Mouse (Mus musculus): ENCODE measurements around the gene Plekha7. TPM values are rescaled to one million over a fixed set of nuclear protein-coding genes. Genes with fewer than 3 reads are reported as not detected.

Plekha7 gene
- polyA plus RNA-seq, 1 experiment from 2014 or later, result 7.0 TPM

- H3K4me2 ChIP-seq (ENCODE audit: low read length), result no peak overlapping the region
Measured at GRCm38 (mm10) chr7:116224543-116224942, 83.6 kb downstream of the Plekha7 start.

GRCm38 (mm10) chr7:116223010-116223783, 85.0 kb downstream of the Plekha7 start:
- WGBS, result 23% methylated on average over 14 of the region's 14 CpGs
- no peak for DNase-seq
- H3K4me2 ChIP-seq (ENCODE audit: low read length), result no peak overlapping the region
- H3K4me1 ChIP-seq (ENCODE audit: control insufficient read depth, insufficient read depth, low read length), result peaks cover 11% of the 10 kb centered on the region; the same call in 1 of the 2 replicates
- H3K27me3 ChIP-seq (ENCODE audit: control insufficient read depth, insufficient read depth, low read length), result no peaks in the 10 kb centered on the region
- H3K36me3 ChIP-seq (ENCODE audit: control insufficient read depth, insufficient read depth, low read length), result no peaks in the 10 kb centered on the region
- H3K4me3 ChIP-seq (replicated peaks; ENCODE audit: low read depth, low read length), result no peak overlapping the region
- H3K9ac ChIP-seq (replicated peaks; ENCODE audit: low read length), result no peak overlapping the region
- no peaks in the 10 kb centered on the region for H3K9me3 ChIP-seq (ENCODE audit: control insufficient read depth, low read length)
- no peak; the same call in 1 of the 2 replicates for ATAC-seq (ENCODE audit: low FRiP score, low TSS enrichment)
- 0 out of 2 replicates have a peak overlapping the region, but pooled peaks have one; percentile 32 for H3K27ac ChIP-seq (replicated peaks; ENCODE audit: low read depth, low read length)

More at GRCm38 (mm10) chr7:116224543-116224942, 83.6 kb downstream of the Plekha7 start:
- H3K9ac ChIP-seq (replicated peaks; ENCODE audit: low read length), result no peak overlapping the region
- H3K27ac ChIP-seq (replicated peaks; ENCODE audit: low read depth, low read length), result no peak overlapping the region
- no peaks in the 10 kb centered on the region for H3K27me3 ChIP-seq (ENCODE audit: control insufficient read depth, insufficient read depth, low read length)
- no peaks in the 10 kb centered on the region for H3K9me3 ChIP-seq (ENCODE audit: control insufficient read depth, low read length)
- no peak for ATAC-seq (ENCODE audit: low FRiP score, low TSS enrichment)
- no peaks in the 10 kb centered on the region for H3K36me3 ChIP-seq (ENCODE audit: control insufficient read depth, insufficient read depth, low read length)
- H3K4me1 ChIP-seq (ENCODE audit: control insufficient read depth, insufficient read depth, low read length), result peaks cover 11% of the 10 kb centered on the region; the same call in 1 of the 2 replicates
- H3K4me3 ChIP-seq (replicated peaks; ENCODE audit: low read depth, low read length), result no peak overlapping the region
- no peak for DNase-seq
- 81% methylated on average over 2 of the region's 2 CpGs for WGBS

DNA sequence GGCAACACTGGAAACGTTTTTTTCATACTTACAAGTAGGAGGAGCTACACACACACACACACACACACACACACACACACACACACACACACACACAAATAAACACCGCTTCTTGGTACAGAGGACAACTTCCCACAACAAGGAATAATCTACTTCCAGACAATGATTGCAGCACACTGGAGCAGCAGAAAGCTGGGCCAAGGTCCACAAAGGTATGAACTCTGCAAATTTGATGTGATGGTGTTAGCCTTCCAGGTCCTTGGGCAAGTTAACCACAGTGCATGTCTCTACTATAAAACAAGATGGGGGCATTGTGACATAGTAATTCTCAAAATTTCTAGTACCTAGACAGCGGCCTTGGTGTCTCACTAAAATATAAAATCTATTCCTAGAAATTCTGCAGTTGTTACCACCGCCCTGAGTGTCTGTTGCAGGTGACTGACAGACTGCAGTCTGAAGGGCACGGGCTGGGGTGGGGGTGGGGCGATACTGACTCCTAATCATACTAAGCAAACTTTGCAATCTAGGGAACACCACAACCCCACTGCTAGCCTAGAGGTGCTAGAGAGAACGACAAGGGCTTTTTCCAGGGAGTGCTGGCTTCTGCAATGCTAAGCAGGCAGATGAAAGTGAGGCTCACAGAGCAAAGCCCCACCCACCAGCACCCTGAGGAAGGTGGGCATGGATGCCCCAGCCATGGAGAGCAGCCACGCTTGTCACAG, 85.7 kb downstream of the Plekha7 start:
- Histone ChIP-seq H3K9ac (replicated peaks; ENCODE audit: low read length) (no peak overlapping the region), H3K4me2 (ENCODE audit: low read length) (no peak overlapping the region), H3K27ac (replicated peaks; ENCODE audit: low read depth, low read length) (no peak overlapping the region), H3K27me3 (ENCODE audit: control insufficient read depth, insufficient read depth, low read length) (no peaks in the 10 kb centered on the region), H3K4me3 (replicated peaks; ENCODE audit: low read depth, low read length) (no peak overlapping the region), H3K36me3 (ENCODE audit: control insufficient read depth, insufficient read depth, low read length) (no peaks in the 10 kb centered on the region), H3K4me1 (ENCODE audit: control insufficient read depth, insufficient read depth, low read length) (peaks cover 11% of the 10 kb centered on the region; the same call in 1 of the 2 replicates), H3K9me3 (ENCODE audit: control insufficient read depth, low read length) (no peaks in the 10 kb centered on the region)
- WGBS, result 55% methylated on average over 8 of the region's 8 CpGs
- ATAC-seq (ENCODE audit: low FRiP score, low TSS enrichment) (peak; percentile 48; the same call in 1 of the 2 replicates), DNase-seq (no peak)

DNA sequence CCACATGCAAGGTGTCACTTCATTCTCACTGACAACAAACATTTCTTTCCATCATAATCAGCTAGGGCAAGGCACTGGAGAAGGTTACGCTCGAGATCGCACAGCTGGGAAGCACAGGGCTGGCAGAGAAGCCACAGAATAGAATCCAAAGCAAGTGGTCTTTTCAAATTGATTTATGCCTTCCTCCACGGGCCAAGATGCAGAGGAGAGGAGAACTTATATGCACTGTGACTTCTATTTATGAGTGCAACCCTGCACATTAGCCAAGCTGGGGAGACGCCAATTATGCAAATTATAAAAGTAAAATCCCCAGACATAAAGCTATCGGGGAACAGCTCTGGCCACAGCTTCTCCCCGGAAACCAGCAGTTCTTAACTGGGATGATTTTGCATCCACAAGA, 86.3 kb downstream of the Plekha7 start:
- no peak overlapping the region for H3K4me3 ChIP-seq (replicated peaks; ENCODE audit: low read depth, low read length)
- DNase-seq, result peak; percentile 48
- no peak overlapping the region for H3K9ac ChIP-seq (replicated peaks; ENCODE audit: low read length)
- peaks cover 11% of the 10 kb centered on the region; the same call in 1 of the 2 replicates for H3K4me1 ChIP-seq (ENCODE audit: control insufficient read depth, insufficient read depth, low read length)
- H3K4me2 ChIP-seq (ENCODE audit: low read length), result no peak overlapping the region
- no peaks in the 10 kb centered on the region for H3K9me3 ChIP-seq (ENCODE audit: control insufficient read depth, low read length)
- 35% methylated on average over 7 of the region's 7 CpGs for WGBS
- H3K27me3 ChIP-seq (ENCODE audit: control insufficient read depth, insufficient read depth, low read length), result no peaks in the 10 kb centered on the region
- no peaks in the 10 kb centered on the region for H3K36me3 ChIP-seq (ENCODE audit: control insufficient read depth, insufficient read depth, low read length)
- ATAC-seq (ENCODE audit: low FRiP score, low TSS enrichment), result no peak
- H3K27ac ChIP-seq (replicated peaks; ENCODE audit: low read depth, low read length), result no peak overlapping the region

DNA sequence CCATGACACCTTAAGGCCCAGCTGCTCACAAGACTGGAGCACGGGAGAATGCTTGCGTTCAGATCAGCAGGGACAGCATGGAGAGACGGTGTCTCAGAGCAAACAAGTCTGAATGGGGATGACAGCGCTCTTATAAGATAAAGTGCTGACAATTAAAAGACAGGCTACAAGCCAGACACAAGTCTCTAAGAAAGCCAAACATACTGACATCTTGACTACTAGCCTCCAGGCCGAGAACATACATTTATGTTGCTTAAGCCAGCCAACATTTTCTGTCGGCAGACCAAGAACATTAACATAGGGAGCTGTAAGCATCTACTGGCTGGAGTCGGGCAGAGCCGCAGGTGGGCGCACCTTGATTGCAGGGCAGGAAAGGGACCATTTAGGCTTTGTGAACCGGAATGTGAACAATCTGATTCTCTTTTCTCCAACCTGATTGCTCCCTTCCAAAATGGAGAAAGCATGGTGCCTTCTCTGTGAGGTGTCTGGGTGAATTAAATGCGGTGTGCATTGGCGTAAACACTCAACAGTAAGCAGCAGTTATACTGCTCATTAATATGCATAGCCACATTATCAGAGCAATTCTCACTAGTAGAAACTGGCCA, 88.0 kb downstream of the Plekha7 start:
- no peak for ATAC-seq (ENCODE audit: low FRiP score, low TSS enrichment)
- peaks cover 3% of the 10 kb centered on the region; the same call in 1 of the 2 replicates for H3K9me3 ChIP-seq (ENCODE audit: control insufficient read depth, low read length)
- peaks cover 11% of the 10 kb centered on the region; the same call in 1 of the 2 replicates for H3K4me1 ChIP-seq (ENCODE audit: control insufficient read depth, insufficient read depth, low read length)
- no peak for DNase-seq
- H3K4me3 ChIP-seq (replicated peaks; ENCODE audit: low read depth, low read length), result no peak overlapping the region
- H3K36me3 ChIP-seq (ENCODE audit: control insufficient read depth, insufficient read depth, low read length), result no peaks in the 10 kb centered on the region
- no peak overlapping the region for H3K27ac ChIP-seq (replicated peaks; ENCODE audit: low read depth, low read length)
- 89% methylated on average over 12 of the region's 12 CpGs for whole genome bisulfite sequencing
- no peak overlapping the region for H3K4me2 ChIP-seq (ENCODE audit: low read length)
- no peak overlapping the region for H3K9ac ChIP-seq (replicated peaks; ENCODE audit: low read length)
- no peaks in the 10 kb centered on the region for H3K27me3 ChIP-seq (ENCODE audit: control insufficient read depth, insufficient read depth, low read length)

DNA sequence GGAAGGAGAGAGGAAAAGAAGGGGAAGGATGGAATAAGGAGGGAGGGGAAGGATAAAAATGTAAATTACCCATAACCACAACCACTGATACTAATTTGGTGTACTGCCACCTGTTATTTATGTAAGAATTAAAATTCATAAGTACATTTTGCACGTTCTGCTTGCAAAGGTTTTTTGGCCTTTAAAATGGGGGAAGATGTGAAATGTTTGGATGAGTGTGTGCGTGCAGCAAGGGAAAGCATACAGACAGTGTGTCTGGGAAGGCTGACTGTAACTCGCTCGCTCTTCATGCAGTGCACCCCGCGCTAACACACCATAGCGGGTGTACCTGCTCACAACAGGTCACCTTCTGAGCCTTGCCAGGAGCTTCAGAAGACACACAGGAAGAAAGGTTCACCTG, 90.4 kb downstream of the Plekha7 start:
- H3K36me3 ChIP-seq (ENCODE audit: control insufficient read depth, insufficient read depth, low read length), result no peaks in the 10 kb centered on the region
- no peaks in the 10 kb centered on the region for H3K27me3 ChIP-seq (ENCODE audit: control insufficient read depth, insufficient read depth, low read length)
- no peak overlapping the region for H3K27ac ChIP-seq (replicated peaks; ENCODE audit: low read depth, low read length)
- ATAC-seq (ENCODE audit: low FRiP score, low TSS enrichment) (no peak), DNase-seq (no peak)
- peaks cover 4% of the 10 kb centered on the region; the same call in 1 of the 2 replicates for H3K4me1 ChIP-seq (ENCODE audit: control insufficient read depth, insufficient read depth, low read length)
- WGBS, result 95% methylated on average over 7 of the region's 7 CpGs
- H3K4me3 ChIP-seq (replicated peaks; ENCODE audit: low read depth, low read length), result no peak overlapping the region
- H3K4me2 ChIP-seq (ENCODE audit: low read length), result no peak overlapping the region
- peaks cover 3% of the 10 kb centered on the region; the same call in 1 of the 2 replicates for H3K9me3 ChIP-seq (ENCODE audit: control insufficient read depth, low read length)
- H3K9ac ChIP-seq (replicated peaks; ENCODE audit: low read length), result no peak overlapping the region

GRCm38 (mm10) chr7:116211904-116212303, 96.3 kb downstream of the Plekha7 start:
- Histone ChIP-seq H3K4me1 (ENCODE audit: control insufficient read depth, insufficient read depth, low read length) (peaks cover 34% of the 10 kb centered on the region), H3K36me3 (ENCODE audit: control insufficient read depth, insufficient read depth, low read length) (no peaks in the 10 kb centered on the region), H3K4me3 (replicated peaks; ENCODE audit: low read depth, low read length) (no peak overlapping the region), H3K9ac (replicated peaks; ENCODE audit: low read length) (no peak overlapping the region), H3K4me2 (ENCODE audit: low read length) (no peak overlapping the region), H3K9me3 (ENCODE audit: control insufficient read depth, low read length) (peaks cover 3% of the 10 kb centered on the region; the same call in 1 of the 2 replicates), H3K27me3 (ENCODE audit: control insufficient read depth, insufficient read depth, low read length) (no peaks in the 10 kb centered on the region), H3K27ac (replicated peaks; ENCODE audit: low read depth, low read length) (peak overlapping the region; percentile 20; the same call in 1 of the 2 replicates)
- 21% methylated on average over 9 of the region's 9 CpGs for WGBS
- ATAC-seq (ENCODE audit: low FRiP score, low TSS enrichment) (no peak), DNase-seq (peak; percentile 46)

DNA sequence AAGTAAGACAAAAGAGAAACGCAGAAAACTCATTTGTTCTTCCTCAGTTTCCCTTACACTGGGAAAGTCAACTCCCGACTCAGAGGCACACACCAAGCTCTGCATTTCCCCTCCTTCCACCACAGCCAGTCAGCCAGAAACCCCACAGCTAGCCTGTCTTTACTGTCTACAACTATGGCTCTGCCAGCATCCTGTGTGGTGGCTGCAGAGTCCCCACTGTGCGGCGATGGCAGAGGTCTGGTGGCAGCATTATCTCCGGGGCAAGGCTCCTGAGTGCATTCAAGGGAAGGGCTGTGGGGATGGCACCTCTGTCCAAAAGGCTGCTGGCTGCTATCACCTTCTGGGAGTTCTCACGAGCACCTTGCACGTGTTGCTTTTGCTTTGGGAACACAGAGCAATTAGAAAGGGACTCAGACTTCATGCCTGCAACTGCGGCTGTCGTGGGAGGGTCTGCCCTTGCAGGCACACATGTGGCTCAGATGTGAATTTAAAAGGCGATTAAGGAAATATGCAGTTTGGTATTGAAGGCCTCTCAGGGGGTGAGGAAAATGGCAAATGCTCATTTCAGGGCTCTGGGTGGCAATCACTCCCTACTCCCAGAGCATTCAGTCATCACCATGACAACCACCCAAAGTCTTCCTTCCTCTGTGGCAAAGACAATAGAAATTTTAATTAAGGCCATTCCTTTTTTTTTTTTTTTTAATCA, 98.1 kb downstream of the Plekha7 start:
- Histone ChIP-seq H3K27me3 (ENCODE audit: control insufficient read depth, insufficient read depth, low read length) (no peaks in the 10 kb centered on the region), H3K36me3 (ENCODE audit: control insufficient read depth, insufficient read depth, low read length) (no peaks in the 10 kb centered on the region), H3K9ac (replicated peaks; ENCODE audit: low read length) (no peak overlapping the region), H3K4me3 (replicated peaks; ENCODE audit: low read depth, low read length) (no peak overlapping the region), H3K4me2 (ENCODE audit: low read length) (peak overlapping the region; percentile 32), H3K4me1 (ENCODE audit: control insufficient read depth, insufficient read depth, low read length) (peaks cover 34% of the 10 kb centered on the region), H3K27ac (replicated peaks; ENCODE audit: low read depth, low read length) (peak overlapping the region; percentile 74), H3K9me3 (ENCODE audit: control insufficient read depth, low read length) (no peaks in the 10 kb centered on the region)
- DNase-seq (peak; percentile 73), ATAC-seq (ENCODE audit: low FRiP score, low TSS enrichment) (0 out of 2 replicates have a peak, but pooled peaks have one; percentile 37)
- 11% methylated on average over 10 of the region's 10 CpGs for WGBS
